Mouse (Mus musculus): Measurements from ENCODE around the gene Zcchc24. TPM values are rescaled to one million over a fixed set of nuclear protein-coding genes. Genes with fewer than 3 reads are reported as not detected.

Zcchc24 gene
- total and polyA plus RNA-seq, 2 experiments from 2014 or later, result 20.4 to 39.3 TPM

DNA sequence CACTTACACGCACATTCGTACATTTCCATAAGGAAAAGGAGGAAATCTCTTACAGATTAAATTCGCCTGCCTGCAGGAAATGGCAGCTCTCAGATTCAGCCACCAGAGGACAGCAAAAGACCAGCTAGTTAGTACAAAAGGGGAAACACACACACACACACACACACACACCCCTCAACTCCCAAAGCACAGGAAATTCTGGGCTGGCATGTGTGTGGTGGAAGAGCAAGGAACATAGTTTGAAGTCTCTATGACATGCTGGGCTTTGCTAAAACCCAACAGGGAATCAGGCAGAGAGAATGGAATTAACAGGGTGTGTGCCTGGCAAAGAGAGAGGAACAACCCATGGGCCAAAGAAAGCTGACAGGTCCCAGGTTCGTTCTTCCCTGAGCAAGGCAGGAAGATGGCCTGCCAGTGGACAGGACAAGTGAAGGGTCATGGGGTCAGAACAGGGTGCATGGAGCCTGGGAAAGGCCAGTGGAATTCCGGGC lies 61.1 kb downstream of the Zcchc24 start:
- WGBS, result 62% methylated on average over 5 of the region's 5 CpGs
- Histone ChIP-seq H3K4me3 (ENCODE audit: low read length) (no peak overlapping the region), H3K4me1 (ENCODE audit: insufficient read depth, low read length) (no peaks in the 10 kb centered on the region), H3K4me2 (ENCODE audit: low read depth, low read length) (no peak overlapping the region), H3K27ac (no peak overlapping the region), H3K27me3 (ENCODE audit: insufficient read depth, low read length) (no peaks in the 10 kb centered on the region), H3K9ac (replicated peaks; ENCODE audit: low read length) (no peak overlapping the region), H3K9me3 (ENCODE audit: low read length) (no peaks in the 10 kb centered on the region), H3K36me3 (ENCODE audit: insufficient read depth, low read length) (no peaks in the 10 kb centered on the region)
- ATAC-seq (peak; percentile 46), DNase-seq (ENCODE audit: low spot score) (peak; percentile 87)
- TF ChIP-seq CTCF (IDR thresholded peaks at IDR 0.05; ENCODE audit: low read depth), result peak; percentile 98

DNA sequence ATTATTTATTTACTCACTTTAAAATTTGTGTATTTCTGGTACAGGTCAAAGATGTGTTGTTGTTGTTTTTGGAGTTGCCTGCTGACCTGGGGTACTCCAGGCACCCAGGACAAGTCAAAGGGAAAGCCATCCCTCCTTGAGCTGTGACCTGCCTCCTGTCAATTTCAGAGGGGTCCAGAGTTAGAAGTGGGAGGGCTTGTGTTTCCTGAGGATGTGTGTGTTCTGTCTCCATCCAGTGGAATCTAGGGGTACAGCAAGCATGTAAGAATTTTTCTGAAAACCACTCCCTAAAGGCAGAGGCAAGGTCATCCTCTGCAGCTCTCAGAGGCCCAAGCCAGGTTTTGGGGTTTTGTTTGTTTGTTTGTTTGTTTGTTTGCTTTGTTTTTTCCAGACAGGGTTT lies 66.9 kb downstream of the Zcchc24 start:
- H3K4me2 ChIP-seq (ENCODE audit: low read depth, low read length), result no peak overlapping the region
- no peak overlapping the region for H3K4me3 ChIP-seq (ENCODE audit: low read length)
- no peaks in the 10 kb centered on the region for H3K27me3 ChIP-seq (ENCODE audit: insufficient read depth, low read length)
- H3K27ac ChIP-seq, result no peak overlapping the region
- TF ChIP-seq CTCF (IDR thresholded peaks at IDR 0.05; ENCODE audit: low read depth), result peak; percentile 90
- ATAC-seq (peak; percentile 66), DNase-seq (ENCODE audit: low spot score) (peak; percentile 80)
- H3K9me3 ChIP-seq (ENCODE audit: low read length), result no peaks in the 10 kb centered on the region
- H3K4me1 ChIP-seq (ENCODE audit: insufficient read depth, low read length), result no peaks in the 10 kb centered on the region
- peaks cover 15% of the 10 kb centered on the region for H3K36me3 ChIP-seq (ENCODE audit: insufficient read depth, low read length)
- no peak overlapping the region for H3K9ac ChIP-seq (replicated peaks; ENCODE audit: low read length)

DNA sequence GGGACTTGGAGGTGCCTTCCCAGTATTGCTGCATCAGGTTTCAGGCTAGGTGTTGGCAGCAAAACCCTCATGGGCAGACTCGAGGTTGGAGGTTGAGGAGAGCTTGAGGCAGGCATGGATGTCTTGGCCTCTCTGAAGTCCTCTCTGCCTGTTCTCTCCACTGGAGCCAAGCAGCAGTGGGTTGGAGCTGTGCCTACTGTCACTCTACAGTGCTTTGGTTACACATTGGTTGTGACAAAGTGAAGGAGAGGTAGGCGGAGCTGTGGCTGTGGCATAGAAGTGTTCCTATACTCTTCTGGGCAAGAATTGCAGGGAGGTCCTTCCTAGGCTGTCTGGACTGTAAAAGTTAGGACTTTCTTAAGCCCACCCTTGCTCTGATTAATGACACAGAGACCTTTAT lies 72.5 kb downstream of the Zcchc24 start:
- no peak for DNase-seq (ENCODE audit: low spot score)
- Histone ChIP-seq H3K27ac (no peak overlapping the region), H3K9ac (replicated peaks; ENCODE audit: low read length) (no peak overlapping the region), H3K27me3 (ENCODE audit: insufficient read depth, low read length) (no peaks in the 10 kb centered on the region), H3K9me3 (ENCODE audit: low read length) (no peaks in the 10 kb centered on the region), H3K4me1 (ENCODE audit: insufficient read depth, low read length) (peaks cover 13% of the 10 kb centered on the region), H3K4me2 (ENCODE audit: low read depth, low read length) (no peak overlapping the region), H3K36me3 (ENCODE audit: insufficient read depth, low read length) (peaks cover 15% of the 10 kb centered on the region), H3K4me3 (ENCODE audit: low read length) (no peak overlapping the region)
- TF ChIP-seq CTCF (IDR thresholded peaks at IDR 0.05; ENCODE audit: low read depth), result no peak
- WGBS, result 77% methylated on average over 2 of the region's 2 CpGs
- ATAC-seq, result no peak

DNA sequence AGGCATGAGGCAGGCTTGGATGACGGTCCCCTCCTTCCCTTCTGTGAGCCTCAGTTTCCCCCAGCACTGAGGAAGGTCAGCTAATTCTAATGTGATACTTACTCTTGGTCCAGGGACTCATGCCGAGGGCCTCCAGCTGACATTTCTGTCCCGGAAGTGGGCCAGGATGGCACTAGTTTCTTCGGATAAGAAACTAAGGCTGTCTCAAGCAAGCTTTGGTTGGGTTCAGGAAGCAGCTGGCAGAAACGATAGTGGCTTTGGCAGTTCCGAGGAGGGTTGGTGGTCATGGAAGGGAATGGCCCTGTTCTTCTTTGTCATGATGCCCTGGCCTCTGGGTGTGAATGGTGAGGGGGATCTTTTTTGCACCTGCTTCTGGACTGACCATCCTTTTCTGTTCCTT lies 73.8 kb downstream of the Zcchc24 start:
- no peaks in the 10 kb centered on the region for H3K9me3 ChIP-seq (ENCODE audit: low read length)
- peak overlapping the region; percentile 78 for H3K9ac ChIP-seq (replicated peaks; ENCODE audit: low read length)
- 61% methylated on average over 6 of the region's 6 CpGs for WGBS
- peak overlapping the region; percentile 98 for H3K4me2 ChIP-seq (ENCODE audit: low read depth, low read length)
- ATAC-seq (no peak), DNase-seq (ENCODE audit: low spot score) (no peak)
- H3K36me3 ChIP-seq (ENCODE audit: insufficient read depth, low read length), result peaks cover 15% of the 10 kb centered on the region
- TF ChIP-seq CTCF (IDR thresholded peaks at IDR 0.05; ENCODE audit: low read depth), result no peak
- H3K4me3 ChIP-seq (ENCODE audit: low read length), result peak overlapping the region; percentile 81
- H3K4me1 ChIP-seq (ENCODE audit: insufficient read depth, low read length), result peaks cover 13% of the 10 kb centered on the region
- no peaks in the 10 kb centered on the region for H3K27me3 ChIP-seq (ENCODE audit: insufficient read depth, low read length)
- H3K27ac ChIP-seq, result no peak overlapping the region

DNA sequence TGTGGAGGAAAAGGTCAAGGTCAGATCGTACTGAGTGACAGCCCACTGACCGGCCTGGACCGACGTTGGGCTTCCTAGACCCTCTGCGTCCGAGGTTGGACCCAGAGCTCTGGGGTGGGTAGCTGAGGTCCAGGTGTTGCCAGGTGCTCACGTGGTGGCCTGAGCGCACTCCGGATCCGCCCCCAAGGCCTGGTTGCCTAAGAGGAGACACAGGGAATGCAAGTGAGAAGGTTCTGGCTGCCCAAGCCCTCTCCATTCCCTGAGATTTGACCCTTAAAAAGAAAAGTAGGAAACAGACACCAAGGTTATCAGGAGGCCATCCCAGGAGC lies 74.3 kb downstream of the Zcchc24 start:
- Histone ChIP-seq H3K4me2 (ENCODE audit: low read depth, low read length) (peak overlapping the region; percentile 98), H3K27ac (peak overlapping the region; percentile 65; the same call in 1 of the 2 replicates), H3K9ac (replicated peaks; ENCODE audit: low read length) (peak overlapping the region; percentile 78), H3K9me3 (ENCODE audit: low read length) (no peaks in the 10 kb centered on the region), H3K4me1 (ENCODE audit: insufficient read depth, low read length) (peaks cover 13% of the 10 kb centered on the region), H3K36me3 (ENCODE audit: insufficient read depth, low read length) (peaks cover 13% of the 10 kb centered on the region), H3K27me3 (ENCODE audit: insufficient read depth, low read length) (no peaks in the 10 kb centered on the region), H3K4me3 (ENCODE audit: low read length) (peak overlapping the region; percentile 81)
- ATAC-seq, result peak; percentile 25; the same call in 1 of the 2 replicates
- DNase-seq (ENCODE audit: low spot score), result no peak
- no peak for TF ChIP-seq CTCF (IDR thresholded peaks at IDR 0.05; ENCODE audit: low read depth)
- 0% methylated on average over 10 of the region's 10 CpGs for WGBS

DNA sequence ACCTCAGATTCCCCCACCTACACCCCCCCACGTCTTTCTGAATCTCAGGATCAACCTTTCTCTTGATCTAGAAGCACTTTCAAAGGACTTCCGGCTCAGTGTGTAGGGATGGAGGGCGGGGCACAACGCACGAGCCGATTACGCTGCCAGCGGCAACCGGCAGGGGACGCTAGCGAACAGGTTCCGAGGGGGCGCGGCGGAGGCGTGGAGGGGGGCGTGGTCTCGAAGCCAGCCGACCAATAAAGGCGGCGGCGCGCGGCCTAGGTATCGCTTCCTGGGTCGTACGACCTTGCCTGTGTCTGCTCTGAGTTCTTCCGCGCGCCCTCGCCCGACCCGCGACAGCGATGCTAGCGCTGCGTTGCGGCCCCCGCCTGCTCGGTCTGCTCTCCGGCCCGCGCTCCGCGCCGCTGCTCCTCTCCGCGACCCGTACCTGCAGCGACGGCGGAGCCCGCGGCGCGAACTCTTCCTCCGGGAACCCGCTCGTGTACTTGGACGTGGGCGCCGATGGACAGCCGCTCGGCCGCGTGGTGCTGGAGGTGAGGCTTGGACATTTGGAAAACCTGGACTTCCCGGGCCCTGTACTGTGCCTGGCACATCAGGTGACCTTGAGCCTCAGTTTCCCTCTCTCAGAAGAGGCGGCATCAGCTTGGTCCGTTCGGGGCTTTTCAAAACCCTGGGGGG lies 74.8 kb downstream of the Zcchc24 start, which contains the start of gene Ppif:
Gene Ppif (plus strand): TSS at position 267 of the 681 bp plus-strand sequence.
- under 1% methylated on average over 70 of the region's 70 CpGs for WGBS
- no peaks in the 10 kb centered on the region for H3K9me3 ChIP-seq (ENCODE audit: low read length)
- no peaks in the 10 kb centered on the region for H3K27me3 ChIP-seq (ENCODE audit: insufficient read depth, low read length)
- H3K4me3 ChIP-seq (ENCODE audit: low read length), result peak within 1 kb of the TSS; percentile 81
- H3K4me2 ChIP-seq (ENCODE audit: low read depth, low read length), result peak within 1 kb of the TSS; percentile 98
- peaks cover 13% of the 10 kb centered on the region for H3K4me1 ChIP-seq (ENCODE audit: insufficient read depth, low read length)
- H3K36me3 ChIP-seq (ENCODE audit: insufficient read depth, low read length), result peaks cover 8% of the 10 kb centered on the region
- peak; percentile 93 for ATAC-seq
- DNase-seq (ENCODE audit: low spot score), result peak; percentile 97
- TF ChIP-seq CTCF (IDR thresholded peaks at IDR 0.05; ENCODE audit: low read depth), result peak; percentile 97
- H3K27ac ChIP-seq, result peak within 1 kb of the TSS; percentile 65
- H3K9ac ChIP-seq (replicated peaks; ENCODE audit: low read length), result peak within 1 kb of the TSS; percentile 78
